Mouse (Mus musculus) heart, adult 2 months (tissue): ENCODE results near the gene Pdilt.

Source experiments
- CTCF ChIP-seq: fragments of 200-600 bp; IDR thresholded peaks from 2 replicates; pipeline ENCODE4 v1.8.1; 2022; ENCODE audit warnings: antibody characterized with exemption, mild to moderate bottlenecking, moderate library complexity
- POLR2A ChIP-seq: fragments of 200-500 bp; IDR thresholded peaks from 2 replicates; pipeline ENCODE4 v1.6.1; 2011; ENCODE audit warnings: mild to moderate bottlenecking, low read depth, low read length, control low read depth; ENCODE audit not compliant: insufficient read depth

GRCm38 (mm10) chr7:119513056-119513455 lies 10.2 kb downstream of the Pdilt start:
- TF ChIP-seq CTCF: peak; percentile 57
- no peak for TF ChIP-seq POLR2A
